Mouse (Mus musculus): ENCODE results near the gene Vmn1r1.

The Vmn1r1 gene

DNA sequence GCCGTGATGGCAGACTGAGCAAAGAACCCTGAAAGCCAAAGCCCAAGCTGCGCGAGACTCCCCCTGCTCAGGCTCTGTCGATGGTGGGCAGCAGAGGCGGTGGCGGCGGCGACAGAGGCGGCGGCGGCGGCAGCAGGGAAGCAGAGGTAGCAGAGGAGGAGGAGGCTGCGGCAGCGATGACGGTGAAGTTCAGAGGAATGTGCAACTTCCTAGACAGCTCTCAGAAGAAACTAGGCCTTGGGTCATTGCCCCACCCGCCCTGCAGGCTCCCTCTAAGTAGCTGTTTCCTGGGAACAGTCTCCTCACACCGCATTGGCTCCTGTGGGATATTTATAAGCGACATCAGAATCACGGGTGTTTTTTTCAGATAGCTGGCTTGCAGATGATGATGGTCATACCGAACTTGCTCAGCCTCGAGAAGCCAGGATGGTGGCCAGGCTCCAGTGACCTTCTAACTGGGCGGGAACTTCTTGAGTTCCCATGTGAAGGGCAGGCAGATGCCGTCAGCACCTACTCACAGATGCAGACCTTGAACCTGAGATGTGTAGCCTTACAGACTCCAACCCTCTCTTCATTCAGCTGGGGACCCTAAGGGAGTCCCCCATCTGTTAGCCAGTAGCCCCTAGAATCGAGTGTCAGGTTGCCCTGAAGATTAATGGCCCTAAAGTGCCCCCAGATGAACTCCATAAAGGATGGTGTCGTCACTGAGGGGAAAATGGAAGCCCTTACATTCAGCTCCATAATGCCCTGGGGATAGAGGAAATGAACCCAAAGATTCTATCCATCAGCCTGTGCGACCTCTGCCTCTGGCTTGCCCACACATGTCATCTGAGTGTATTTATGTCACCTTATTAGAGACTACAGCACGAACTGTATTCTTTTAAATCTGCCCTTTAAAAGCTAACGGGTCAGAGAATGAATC, 26.8 kb downstream of the Vmn1r1 start:
- no peak for DNase-seq (ENCODE audit: low spot score in 2 of 2)

GRCm38 (mm10) chr1:182130830-182131229, 33.5 kb downstream of the Vmn1r1 start:
- DNase-seq (ENCODE audit: low spot score in 2 of 2), result no peak

GRCm38 (mm10) chr1:182124924-182125368, 39.3 kb downstream of the Vmn1r1 start:
- peak; percentile 50 to 66 for DNase-seq (ENCODE audit: low spot score in 2 of 2)

DNA sequence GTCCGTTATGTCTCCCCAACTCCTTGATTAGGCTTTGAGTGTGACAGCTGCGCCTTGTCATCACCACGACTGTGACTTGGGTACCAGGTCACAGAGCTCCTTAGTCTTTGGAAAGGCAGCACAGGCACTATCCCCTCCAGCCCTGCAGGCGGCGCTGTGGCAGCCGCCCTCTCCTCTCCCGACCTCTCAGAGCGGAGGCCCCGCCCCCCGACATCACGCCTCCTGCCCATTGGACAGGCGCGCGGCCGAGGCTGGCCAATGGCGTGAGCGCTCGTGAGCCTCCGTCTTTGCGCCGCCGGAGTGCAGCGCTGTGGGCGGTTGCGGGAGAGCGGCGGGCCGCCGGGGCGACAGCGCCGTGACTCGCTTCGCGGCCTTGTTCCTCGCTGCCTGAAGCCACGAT, 39.8 kb downstream of the Vmn1r1 start, which contains the start of gene Srp9:
Srp9 (plus strand) TSS at position 232 of the 400 bp plus-strand sequence.
- peak; percentile 94 to 95 for DNase-seq (ENCODE audit: low spot score in 2 of 2)

- DNase-seq (ENCODE audit: low spot score in 2 of 2), result no peak
Measured at GRCm38 (mm10) chr1:182122413-182122812, 41.9 kb downstream of the Vmn1r1 start.

DNA sequence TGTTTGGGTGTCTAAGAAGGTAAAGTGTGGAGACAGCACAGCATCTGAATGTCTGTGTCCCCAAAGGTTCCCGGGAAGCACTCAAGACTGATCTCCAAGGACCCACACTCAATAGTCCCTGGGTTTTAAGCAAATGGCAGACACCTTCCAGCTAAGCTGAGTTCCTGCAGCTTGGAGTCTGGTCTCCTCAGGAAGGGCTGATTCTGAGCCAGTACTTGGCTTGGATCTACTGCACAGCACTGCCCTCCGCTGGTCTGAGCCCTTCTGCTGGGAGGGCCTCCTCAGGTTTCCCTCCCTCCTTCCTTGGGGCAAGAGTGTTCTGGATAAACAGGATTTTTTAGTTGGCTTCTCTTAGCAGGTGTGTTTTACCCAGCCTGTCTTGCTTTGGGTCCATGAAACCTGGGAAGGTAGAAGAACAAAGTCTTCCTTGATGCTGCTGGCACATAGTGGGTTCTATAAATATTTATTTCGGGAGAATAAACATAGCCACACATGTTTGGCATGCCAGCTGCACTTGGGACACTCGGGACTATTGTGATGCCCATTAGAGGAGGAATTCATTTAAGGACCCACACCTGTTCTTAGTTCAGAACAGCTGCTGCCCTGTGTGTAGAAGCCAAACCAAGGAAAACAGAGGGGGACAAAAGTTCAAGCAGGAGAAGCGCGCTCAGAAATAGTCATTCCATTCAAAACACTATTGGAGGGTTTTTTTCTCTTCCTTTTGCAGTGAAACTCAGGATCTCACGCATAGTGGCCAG, 48.5 kb downstream of the Vmn1r1 start:
- no peak for DNase-seq (ENCODE audit: low spot score in 2 of 2)

DNA sequence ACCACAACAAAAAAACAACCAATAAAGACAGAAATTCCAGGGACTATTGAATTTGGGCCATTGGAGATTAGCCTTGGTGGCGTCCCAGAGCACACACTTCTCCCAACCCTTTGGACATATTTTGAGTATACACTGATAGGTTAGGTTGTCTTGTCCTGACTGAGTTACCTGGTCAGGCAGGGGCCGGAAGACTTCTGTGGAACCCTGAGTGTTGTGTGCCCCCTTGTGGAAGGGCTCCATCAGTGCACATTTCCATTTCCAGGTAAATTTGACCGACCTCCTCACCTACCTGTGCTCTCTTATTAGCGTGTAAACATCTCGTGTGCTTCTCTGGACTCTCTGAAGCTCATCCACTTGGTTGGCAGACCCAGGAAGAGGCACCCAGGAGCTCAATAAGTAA, 49.1 kb downstream of the Vmn1r1 start:
- no peak for DNase-seq (ENCODE audit: low spot score in 2 of 2)

DNA sequence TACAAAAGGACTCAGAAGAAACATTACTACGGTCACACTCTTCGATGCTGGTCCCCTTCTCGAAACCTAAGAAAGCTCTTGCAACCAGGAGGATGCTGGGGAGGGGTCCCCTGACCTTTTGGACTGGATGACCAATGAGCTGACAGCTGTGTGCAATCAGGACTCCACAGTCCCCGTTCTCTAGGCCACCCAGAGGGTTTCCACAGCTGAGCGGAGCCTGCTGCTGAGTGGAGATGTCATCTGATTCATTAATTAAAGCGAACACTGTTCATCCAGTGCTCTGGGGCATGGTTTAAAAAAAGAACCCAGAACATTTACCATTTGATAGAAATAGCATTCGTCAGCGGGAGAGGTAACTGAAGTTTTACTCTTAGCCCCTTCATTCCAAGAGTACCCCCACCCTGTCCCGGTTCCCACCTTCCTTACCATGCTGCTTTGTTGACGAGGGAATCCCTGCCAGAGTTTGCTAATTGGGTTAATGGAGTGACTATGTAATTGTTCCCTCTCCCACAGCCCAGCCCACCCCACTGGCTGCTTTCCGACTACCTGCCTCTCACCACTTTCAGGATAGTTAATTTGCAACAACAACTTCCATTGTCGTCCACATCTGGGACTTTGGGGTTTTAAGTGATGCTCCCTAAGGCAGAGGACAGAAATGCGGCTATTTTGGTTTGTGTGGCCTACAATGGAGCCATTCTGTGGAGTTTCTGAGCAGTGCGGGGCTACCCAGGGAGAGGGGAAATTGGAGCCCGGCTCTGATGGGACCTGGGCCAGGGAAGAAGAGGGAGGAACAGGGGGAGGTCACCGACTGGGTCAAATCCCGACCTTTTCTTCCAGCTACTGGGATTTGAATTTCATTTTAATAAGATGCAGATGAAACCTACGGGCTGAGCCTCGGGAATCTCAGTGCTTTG, 50.4 kb downstream of the Vmn1r1 start:
- DNase-seq (ENCODE audit: low spot score in 2 of 2), result no peak

DNA sequence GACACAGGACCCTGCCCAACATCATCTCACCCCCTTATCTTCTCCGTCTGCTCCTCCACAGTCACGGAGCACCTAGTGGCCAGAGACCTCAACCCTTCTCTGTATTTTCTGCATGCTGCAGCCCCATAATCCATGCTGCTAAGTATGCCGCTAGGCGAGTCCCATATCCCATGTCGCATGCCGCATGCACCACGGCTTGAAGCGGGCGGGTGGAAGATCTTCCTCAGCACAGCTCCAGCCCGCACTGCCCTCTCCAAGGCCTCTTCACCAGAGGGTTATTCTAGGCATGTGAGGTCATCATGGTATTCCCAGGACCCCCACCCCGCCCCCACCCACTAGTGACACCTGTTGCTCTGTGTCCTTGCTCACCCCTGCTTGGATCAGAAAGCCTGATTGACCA, 51.2 kb downstream of the Vmn1r1 start:
- no peak for DNase-seq (ENCODE audit: low spot score in 2 of 2)

GRCm38 (mm10) chr1:182112385-182112784, 51.9 kb downstream of the Vmn1r1 start:
- no peak for DNase-seq (ENCODE audit: low spot score in 2 of 2)

GRCm38 (mm10) chr1:182111386-182112317, 52.6 kb downstream of the Vmn1r1 start:
- DNase-seq (ENCODE audit: low spot score in 2 of 2), result no peak

DNA sequence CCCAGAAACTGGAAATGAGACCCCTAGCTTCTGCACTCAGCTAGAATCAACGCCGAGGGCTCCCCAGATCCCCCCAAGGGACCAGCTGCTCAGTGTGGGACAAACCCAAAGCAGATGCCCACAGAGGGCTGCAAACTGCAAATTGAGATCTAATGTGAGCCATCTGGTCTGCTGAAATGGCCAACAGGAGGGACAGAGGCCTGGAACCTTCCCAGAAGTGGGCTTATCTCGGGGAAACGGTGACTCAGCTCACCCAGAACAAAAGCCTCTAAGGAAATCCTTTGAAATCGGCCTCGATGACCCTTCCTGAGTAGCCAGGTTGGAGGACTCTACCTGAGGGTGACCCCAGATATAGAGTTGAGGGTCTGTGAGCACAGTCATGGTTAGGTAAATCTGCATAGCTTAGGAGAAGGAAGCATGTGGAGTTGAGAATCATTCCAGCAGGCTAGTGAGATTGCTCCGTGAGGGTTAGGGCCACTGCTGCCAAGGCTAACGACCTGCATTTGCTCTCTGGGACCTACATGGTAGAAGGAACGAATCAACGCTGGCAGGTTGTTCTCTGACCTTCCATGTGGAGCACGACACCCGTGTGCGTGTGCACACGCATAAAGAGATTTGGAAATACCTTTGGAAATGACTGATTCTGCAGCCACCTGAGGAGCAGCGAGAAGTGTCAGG, 53.4 kb downstream of the Vmn1r1 start:
- DNase-seq (ENCODE audit: low spot score in 2 of 2), result no peak

- no peak for DNase-seq (ENCODE audit: low spot score in 2 of 2)
Measured at GRCm38 (mm10) chr1:182110185-182110584, 54.1 kb downstream of the Vmn1r1 start.

- no peak for DNase-seq (ENCODE audit: low spot score in 2 of 2)
Measured at GRCm38 (mm10) chr1:182108397-182109099, 55.7 kb downstream of the Vmn1r1 start.

DNA sequence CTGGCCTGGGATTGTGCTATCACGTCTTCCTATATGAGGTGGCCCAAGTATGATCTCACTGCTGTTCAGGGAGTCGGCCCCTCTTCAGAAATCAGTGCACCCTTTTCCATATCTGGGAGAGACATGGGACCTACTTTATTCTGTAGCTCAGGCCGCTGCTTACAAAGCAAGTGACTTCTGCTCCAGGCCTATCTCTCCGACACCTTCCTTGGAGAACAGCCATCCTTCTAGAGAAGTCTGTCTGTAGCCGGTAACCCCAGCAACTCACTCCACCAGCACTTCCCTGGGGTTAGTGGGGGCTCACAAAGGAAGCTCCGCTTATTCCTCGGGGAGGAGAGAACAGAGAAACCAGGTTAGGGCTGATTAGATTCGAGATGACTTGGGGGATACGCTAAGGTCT, 57.0 kb downstream of the Vmn1r1 start:
- no peak for DNase-seq (ENCODE audit: low spot score in 2 of 2)

- no peak for DNase-seq (ENCODE audit: low spot score in 2 of 2)
Measured at GRCm38 (mm10) chr1:182105023-182105422, 59.3 kb downstream of the Vmn1r1 start.

All from frontal cortex, postnatal 25 days (tissue).